Mouse (Mus musculus): ENCODE data around the gene Ubash3a.

DNA sequence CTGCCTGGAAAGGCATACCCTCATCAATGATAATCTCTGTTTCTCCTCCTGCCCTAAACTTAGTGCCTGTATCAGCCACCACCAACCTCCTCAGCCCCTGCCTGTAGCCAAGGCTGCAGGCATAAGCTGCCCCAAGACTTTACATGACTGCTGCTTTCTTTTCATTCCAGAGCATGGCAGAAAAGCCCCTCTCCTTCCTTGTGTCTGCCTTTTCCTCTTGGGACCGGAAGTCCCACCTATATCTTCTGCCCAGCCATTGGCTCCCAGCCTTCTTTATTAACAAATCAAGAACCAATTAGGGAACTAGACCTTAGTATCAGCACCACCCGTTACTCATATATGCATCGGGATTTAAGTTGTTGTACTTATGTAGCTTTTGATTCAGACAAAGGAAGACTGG lies 79.5 kb downstream of the Ubash3a start:
- TF ChIP-seq HCFC1 (IDR thresholded peaks at IDR 0.05; ENCODE audit: borderline replicate concordance, insufficient read depth, low read length) (no peak), MAFK (IDR thresholded peaks at IDR 0.05; ENCODE audit: insufficient read depth, low read depth, low read length) (no peak)

Data from ES-E14 (cell line).